Comparison of ENCODE assay signal across 22 mouse cellular contexts in genomic region chr9:72674957-72675744, GRCm38 (mm10). TPM values are rescaled to one million over a fixed set of nuclear protein-coding genes. Genes with fewer than 3 reads are reported as not detected.
DNase-seq lines count a peak whose midpoint lies in the region; ATAC-seq and TF ChIP-seq lines count a peak whose summit lies in the region.
"Had no signal": no experiment of that assay in that cellular context is flagged by ENCODE, and none has a peak within 500 bp of the region (broad histone marks: within the 10 kb centered on the region; RNA-seq: fewer than 3 reads in every experiment).

No protein-coding gene starts in this region.

- no peaks in the 10 kb centered on the region; the same call in 1 of the 2 replicates for H3K79me2 ChIP-seq in MEL (ENCODE audit: control insufficient read depth, insufficient read depth, low read length, poor library complexity)

- H3K27me3 ChIP-seq in intestine, embryonic 14.5 days (replicated peaks; ENCODE audit: control insufficient read depth, insufficient read depth, low read length), result no peaks in the 10 kb centered on the region
- H3K27me3 ChIP-seq in intestine, embryonic 15.5 days (replicated peaks), result no peaks in the 10 kb centered on the region
- no peaks in the 10 kb centered on the region for H3K27me3 ChIP-seq in liver, postnatal 0 days (ENCODE audit: insufficient read depth, low read length)
- H3K27me3 ChIP-seq in MEL (ENCODE audit: control insufficient read depth in 1 of 2, insufficient read depth in 2 of 2, low read length in 2 of 2), result no peaks in the 10 kb centered on the region
- H3K27me3 ChIP-seq: embryonic facial prominence, embryonic 15.5 days; heart, embryonic 15.5 days; hindbrain, embryonic 12.5 days had no signal

- intact Hi-C loops in gastrocnemius, adult 2 months (cut with DNase I), result loop anchor here (10.0 kb wide), 1 partner anchor 140 kb away; the partner anchor contains the start of gene Rfx7
- intact Hi-C loops in gastrocnemius, postnatal 14 days (cut with DNase I; ENCODE audit: low total_unique reads), result loop anchor here (5.0 to 10.0 kb wide), 2 partner anchors 38 to 60 kb away; no protein-coding TSS in a partner anchor

- no peaks in the 10 kb centered on the region for H3K9me3 ChIP-seq in intestine, embryonic 14.5 days (ENCODE audit: control insufficient read depth, low read length)
- H3K9me3 ChIP-seq in intestine, embryonic 15.5 days, result no peaks in the 10 kb centered on the region
- no peaks in the 10 kb centered on the region for H3K9me3 ChIP-seq in liver, postnatal 0 days (ENCODE audit: low read length)
- H3K9me3 ChIP-seq in MEL (replicated peaks; ENCODE audit: insufficient read depth, low read length), result no peaks in the 10 kb centered on the region
- H3K9me3 ChIP-seq: embryonic facial prominence, embryonic 15.5 days; forebrain, embryonic 10.5 days; heart, embryonic 15.5 days; hindbrain, embryonic 12.5 days had no signal

- no peak for DNase-seq in gastrocnemius, adult 2 months
- DNase-seq in gastrocnemius, postnatal 14 days, result no peak
- peak; percentile 51 for DNase-seq in intestine, embryonic 14.5 days (ENCODE audit: low spot score)
- DNase-seq in liver, postnatal 0 days, result peak; percentile 10
- no peak for DNase-seq in liver
- no peak for DNase-seq in MEL (ENCODE audit: low read depth, low spot score)
- no peak for DNase-seq in urinary bladder, postnatal 25 days (ENCODE audit: low spot score)
- DNase-seq: adrenal gland, adult 2 months; adrenal gland, postnatal 25 days; cerebellum, adult 2 months; cerebellum, postnatal 10 days; gastrocnemius, postnatal 25 days; heart, postnatal 4 days; kidney, adult 11 months had no signal

- no peak overlapping the region for H3K9ac ChIP-seq in intestine, embryonic 14.5 days (ENCODE audit: low read length)
- no peak overlapping the region for H3K9ac ChIP-seq in intestine, embryonic 15.5 days
- no peak overlapping the region for H3K9ac ChIP-seq in liver, postnatal 0 days (replicated peaks)
- no peak overlapping the region for H3K9ac ChIP-seq in MEL (ENCODE audit: control insufficient read depth, low read depth, low read length, poor library complexity, severe bottlenecking)
- H3K9ac ChIP-seq: embryonic facial prominence, embryonic 15.5 days; heart, embryonic 15.5 days; hindbrain, embryonic 12.5 days had no signal

- no peak for TF ChIP-seq RAD21 in MEL (IDR thresholded peaks at IDR 0.05; ENCODE audit: low read depth, low read length)

- ATAC-seq in intestine, embryonic 14.5 days (replicated peaks; ENCODE audit: low FRiP score, low TSS enrichment, low read depth), result no peak
- ATAC-seq in intestine, embryonic 15.5 days, result no peak
- no peak for ATAC-seq in liver, postnatal 0 days
- ATAC-seq: forebrain, embryonic 14.5 days; hindbrain, postnatal 0 days had no signal

- peak overlapping the region; percentile 5; the same call in 1 of the 2 replicates for H3K4me3 ChIP-seq in gastrocnemius, adult 2 months
- no peak overlapping the region for H3K4me3 ChIP-seq in intestine, embryonic 14.5 days (ENCODE audit: low read depth, low read length)
- no peak overlapping the region for H3K4me3 ChIP-seq in intestine, embryonic 15.5 days (replicated peaks)
- H3K4me3 ChIP-seq in liver, postnatal 0 days (ENCODE audit: low read depth, low read length), result no peak overlapping the region
- H3K4me3 ChIP-seq in MEL (ENCODE audit: control insufficient read depth in 1 of 2, insufficient read depth in 1 of 2, low read depth in 2 of 2, low read length in 2 of 2), result no peak overlapping the region
- H3K4me3 ChIP-seq: embryonic facial prominence, embryonic 15.5 days; erythroblast, embryonic 14.5 days; forebrain, embryonic 10.5 days; heart, embryonic 15.5 days; hindbrain, embryonic 12.5 days had no signal

- WGBS in intestine, embryonic 14.5 days, result 93% methylated on average over 6 of the region's 6 CpGs
- WGBS in intestine, embryonic 15.5 days, result 81% methylated on average over 6 of the region's 6 CpGs
- 86% methylated on average over 6 of the region's 6 CpGs for WGBS in liver, postnatal 0 days (ENCODE audit: insufficient replicate concordance)

- TF ChIP-seq CTCF in gastrocnemius, adult 2 months (IDR thresholded peaks at IDR 0.05), result no peak
- no peak for TF ChIP-seq CTCF in liver, postnatal 0 days (IDR thresholded peaks at IDR 0.05; ENCODE audit: low read depth)
- no peak for TF ChIP-seq CTCF in MEL (IDR thresholded peaks at IDR 0.05 in 2 of 3, conservative IDR thresholded peaks at IDR 0.05 in 1 of 3; ENCODE audit: control insufficient read depth in 1 of 3, insufficient read depth in 1 of 3, low read depth in 2 of 3, low read length in 3 of 3, poor library complexity in 1 of 3, severe bottlenecking in 1 of 3)

- no peak overlapping the region for H3K4me2 ChIP-seq in intestine, embryonic 14.5 days (ENCODE audit: low read length)
- H3K4me2 ChIP-seq in intestine, embryonic 15.5 days (replicated peaks), result no peak overlapping the region
- no peak overlapping the region for H3K4me2 ChIP-seq in liver, postnatal 0 days (ENCODE audit: low read depth, low read length)
- H3K4me2 ChIP-seq: embryonic facial prominence, embryonic 15.5 days; heart, embryonic 15.5 days; hindbrain, embryonic 12.5 days had no signal

- H3K4me1 ChIP-seq in intestine, embryonic 14.5 days (replicated peaks; ENCODE audit: control insufficient read depth, insufficient read depth, low read length), result no peaks in the 10 kb centered on the region; the same call in 1 of the 2 replicates
- no peaks in the 10 kb centered on the region for H3K4me1 ChIP-seq in intestine, embryonic 15.5 days (replicated peaks)
- H3K4me1 ChIP-seq in liver, postnatal 0 days (ENCODE audit: insufficient read depth), result no peaks in the 10 kb centered on the region
- H3K4me1 ChIP-seq in MEL (ENCODE audit: control insufficient read depth in 1 of 2, insufficient read depth in 2 of 2, low read length in 2 of 2), result no peaks in the 10 kb centered on the region; a peak in 1 of 4 replicates
- H3K4me1 ChIP-seq: forebrain, embryonic 10.5 days; hindbrain, embryonic 12.5 days had no signal

- no peak for TF ChIP-seq POLR2A in MEL (IDR thresholded peaks at IDR 0.05; ENCODE audit: control insufficient read depth in 1 of 2, insufficient read depth in 1 of 2, low read depth in 1 of 2, low read length in 2 of 2, poor library complexity in 1 of 2)

- H3K36me3 ChIP-seq in intestine, embryonic 14.5 days (ENCODE audit: control insufficient read depth, insufficient read depth, low read length), result peaks cover 90% of the 10 kb centered on the region
- H3K36me3 ChIP-seq in intestine, embryonic 15.5 days, result peaks cover 48% of the 10 kb centered on the region
- H3K36me3 ChIP-seq in liver, postnatal 0 days (replicated peaks; ENCODE audit: insufficient read depth, low read length), result peaks cover 56% of the 10 kb centered on the region
- H3K36me3 ChIP-seq in MEL (ENCODE audit: control insufficient read depth in 1 of 2, insufficient read depth in 2 of 2, low read length in 2 of 2), result peaks cover 8 to 54% of the 10 kb centered on the region in 2 experiments

- H3K27ac ChIP-seq in gastrocnemius, adult 2 months, result peak overlapping the region; percentile 82
- H3K27ac ChIP-seq in intestine, embryonic 14.5 days (ENCODE audit: low read depth), result no peak overlapping the region
- no peak overlapping the region for H3K27ac ChIP-seq in intestine, embryonic 15.5 days
- no peak overlapping the region for H3K27ac ChIP-seq in liver, postnatal 0 days (ENCODE audit: low read depth)
- no peak overlapping the region for H3K27ac ChIP-seq in MEL (ENCODE audit: control insufficient read depth, low read depth, low read length)
- H3K27ac ChIP-seq: embryonic facial prominence, embryonic 15.5 days; forebrain, embryonic 10.5 days; heart, embryonic 15.5 days; hindbrain, embryonic 12.5 days; hindbrain, postnatal 0 days had no signal

- TF ChIP-seq EP300 in liver, postnatal 0 days (IDR thresholded peaks at IDR 0.05; ENCODE audit: low read depth), result no peak
- TF ChIP-seq EP300 in MEL (IDR thresholded peaks at IDR 0.05; ENCODE audit: low read depth in 1 of 2, low read length in 2 of 2), result no peak

TF ChIP-seq in MEL, 35 proteins besides CTCF, POLR2A, EP300 and RAD21:
- TF ChIP-seq TCF12 (IDR thresholded peaks at IDR 0.05; ENCODE audit: low read depth, low read length) (no peak), MYB (IDR thresholded peaks at IDR 0.05; ENCODE audit: low read depth, low read length) (no peak), USF1 (IDR thresholded peaks at IDR 0.05; ENCODE audit: low read depth, low read length) (no peak), POLR2AphosphoS2 (IDR thresholded peaks at IDR 0.05; ENCODE audit: low read length) (peak; percentile 64), TBP (IDR thresholded peaks at IDR 0.05; ENCODE audit: low read depth, low read length) (peak; percentile 57; the same call in 1 of the 2 replicates), ZKSCAN1 (IDR thresholded peaks at IDR 0.05; ENCODE audit: low read depth, low read length) (no peak), MAFK (IDR thresholded peaks at IDR 0.05; ENCODE audit: borderline replicate concordance, low read depth, low read length) (no peak)

RNA-seq across cellular contexts. Expression of gene Nedd4, which starts 13.0 kb away (rescaled TPM):
- total RNA-seq in gastrocnemius, adult 2 months (2021), result 100 to 1,000 TPM; 273 to 325 TPM
- total RNA-seq in gastrocnemius, postnatal 14 days (2021), result 100 to 1,000 TPM; 388 to 415 TPM
- polyA plus RNA-seq in intestine, embryonic 14.5 days (2014; fragmentation: Nextera tagmentation; extraction: Ambion mirVana), result 671 and 756 TPM in 2 replicates
- polyA plus RNA-seq in intestine, embryonic 15.5 days (2015; fragmentation: Nextera tagmentation; extraction: Ambion mirVana), result 462 and 512 TPM in 2 replicates
- polyA plus RNA-seq in liver, postnatal 0 days (2015; fragmentation: Nextera tagmentation; extraction: Ambion mirVana), result 56.7 and 70.3 TPM in 2 replicates
- 167 and 175 TPM in 2 replicates for total RNA-seq in MEL (2012; rRNA removed)
- polyA plus RNA-seq in MEL (2012; ENCODE audit: insufficient read depth in 1 of 2, insufficient read length in 2 of 2, low read depth in 1 of 2, low replicate concordance in 2 of 2, missing spikeins in 1 of 2), result 100 to 1,000 TPM; 216 to 583 TPM

Comparison
In these comparisons a context has a peak if more than half of its experiments do, and no peak if none do; other contexts are left out.
1. DNase-seq: peak in intestine, embryonic 14.5 days (single experiment) and liver, postnatal 0 days (single experiment); none in gastrocnemius, adult 2 months (single experiment), gastrocnemius, postnatal 14 days (single experiment), liver (single experiment), MEL (single experiment) and urinary bladder, postnatal 25 days (single experiment).